Mouse (Mus musculus) left cerebral cortex, postnatal 4 days (tissue): ENCODE measurements at regions not wholly inside any gene's neighbourhood (a gene's known extent, or its start where the extent isn't known, plus 50 kb on each side); places are given as distances from the start of the nearest gene placed in this dataset.
A peak's percentile ranks its signal among the peaks of the same experiment; 100 is the strongest.

Experiments
- DNase-seq: peaks from one replicate; pipeline ENCODE4 v3.0.0-alpha.2; 2022
- intact Hi-C: fragments of 180-260 bp; cut with DNase I; formaldehyde crosslinking; loops from one replicate; pipeline ENCODE4 v1.15.1; 2025

GRCm38 (mm10) chr5:41994307-41994706 lies 73.5 kb upstream of the Gm16223 start:
- intact Hi-C loops, result no loop called here
- DNase-seq, result no peak

DNA sequence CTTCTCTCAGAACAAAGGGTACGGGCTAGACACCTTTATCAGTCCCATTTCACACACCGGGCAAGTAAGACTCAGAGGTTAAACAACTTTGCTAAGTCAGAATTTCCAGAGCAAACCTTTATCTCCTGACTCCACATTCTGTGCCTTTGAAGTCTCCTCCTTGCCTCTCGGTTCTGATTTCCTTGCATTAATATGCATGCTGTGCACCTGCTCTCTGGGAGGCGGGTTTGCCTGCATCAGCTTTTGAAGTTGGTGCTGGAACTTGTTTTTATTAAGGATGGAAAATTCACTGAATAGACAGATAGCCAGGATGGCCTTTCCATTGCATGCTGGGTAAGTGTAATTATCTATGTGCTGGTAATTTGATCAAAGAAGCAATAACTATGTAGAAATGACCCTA lies 84.2 kb upstream of the Gm16223 start:
- intact Hi-C loops, result no loop called here
- no peak for DNase-seq

DNA sequence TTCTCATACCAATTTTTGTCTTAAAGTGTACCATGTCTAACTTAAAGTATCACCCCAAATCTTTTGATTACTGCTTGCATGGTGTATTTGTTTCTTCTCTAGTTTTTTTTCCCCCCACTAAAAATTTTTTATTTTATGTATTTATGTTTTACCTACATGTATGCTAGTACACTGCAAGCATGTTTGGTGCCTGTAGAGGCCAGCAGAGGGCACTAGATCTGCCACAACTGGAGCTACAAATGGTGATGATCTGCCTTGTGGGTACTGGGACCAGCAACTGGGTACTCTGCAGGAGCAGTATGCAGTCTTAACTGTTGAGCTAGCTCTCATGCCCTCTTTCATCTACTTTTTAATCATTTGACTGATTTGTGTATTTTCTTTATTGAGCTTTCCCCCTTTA lies 92.2 kb upstream of the Gm16223 start:
- DNase-seq, result no peak
- intact Hi-C loops, result no loop called here

- DNase-seq, result peak; percentile 13
- intact Hi-C loops, result no loop called here
Measured at GRCm38 (mm10) chr5:41971201-41971600, 96.6 kb upstream of the Gm16223 start.

DNA sequence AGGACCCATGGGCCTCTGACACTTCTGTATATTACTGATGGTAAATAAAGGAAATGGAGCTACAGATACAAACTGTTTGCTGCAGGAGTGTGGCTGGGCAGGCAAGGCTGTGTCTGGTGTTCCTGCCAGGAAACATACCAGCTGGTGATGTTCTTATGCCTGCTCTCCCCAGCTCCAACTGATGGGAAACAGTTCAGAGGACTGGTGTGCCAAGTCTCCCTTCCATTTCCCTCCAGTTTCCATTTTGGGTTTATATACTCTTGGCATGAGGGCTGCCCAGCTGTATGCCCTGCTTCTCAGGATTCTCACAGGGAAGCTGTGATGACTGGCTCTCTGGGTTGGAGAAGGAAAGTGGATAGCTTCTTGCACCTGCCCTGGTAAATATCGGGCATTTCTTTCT lies 100.8 kb upstream of the Gm16223 start:
- intact Hi-C loops, result no loop called here
- peak; percentile 20 for DNase-seq

GRCm38 (mm10) chr5:41947114-41947640 lies 103.1 kb upstream of the Bod1l start:
- peak; percentile 93 for DNase-seq
- intact Hi-C loops, result no loop called here

DNA sequence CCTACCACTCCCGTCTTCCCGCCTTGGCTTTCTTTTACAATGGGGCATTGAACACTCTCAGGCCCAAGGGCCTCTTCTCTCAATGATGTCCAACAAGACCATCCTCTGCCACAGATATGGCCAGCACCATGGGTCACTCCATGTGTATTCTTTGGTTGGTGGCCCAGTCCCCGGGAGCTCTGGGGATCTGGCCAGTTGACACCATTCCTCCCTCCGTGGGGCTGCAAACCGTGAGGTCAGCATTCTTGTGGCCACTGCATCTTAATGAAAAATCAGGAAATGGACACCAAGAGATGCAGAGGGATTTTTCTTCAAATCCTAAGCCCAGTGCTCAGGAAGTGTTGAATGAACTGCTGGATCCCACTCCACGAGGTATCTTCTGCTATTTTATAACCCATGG lies 99.3 kb upstream of the Bod1l start:
- intact Hi-C loops, result no loop called here
- DNase-seq, result no peak

DNA sequence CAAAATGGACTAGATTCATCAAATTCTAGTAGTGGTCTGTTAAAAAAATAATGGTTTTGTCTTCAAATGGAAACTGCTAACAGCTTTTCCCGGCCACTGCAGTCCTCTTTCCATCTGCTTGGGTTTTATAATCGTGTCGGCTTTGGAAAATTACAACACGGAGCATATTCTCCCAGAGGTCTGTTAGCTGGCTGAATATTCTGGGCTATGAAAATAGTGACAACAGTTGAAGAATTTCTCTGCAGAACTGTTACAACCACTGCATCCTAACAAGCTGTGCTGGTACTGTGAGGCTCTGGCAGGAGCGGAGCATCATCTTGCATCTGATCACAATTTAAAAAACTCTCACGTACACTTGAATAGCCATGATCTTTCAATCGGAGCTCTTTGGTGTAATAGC lies 98.0 kb upstream of the Bod1l start:
- intact Hi-C loops, result no loop called here
- DNase-seq, result no peak

DNA sequence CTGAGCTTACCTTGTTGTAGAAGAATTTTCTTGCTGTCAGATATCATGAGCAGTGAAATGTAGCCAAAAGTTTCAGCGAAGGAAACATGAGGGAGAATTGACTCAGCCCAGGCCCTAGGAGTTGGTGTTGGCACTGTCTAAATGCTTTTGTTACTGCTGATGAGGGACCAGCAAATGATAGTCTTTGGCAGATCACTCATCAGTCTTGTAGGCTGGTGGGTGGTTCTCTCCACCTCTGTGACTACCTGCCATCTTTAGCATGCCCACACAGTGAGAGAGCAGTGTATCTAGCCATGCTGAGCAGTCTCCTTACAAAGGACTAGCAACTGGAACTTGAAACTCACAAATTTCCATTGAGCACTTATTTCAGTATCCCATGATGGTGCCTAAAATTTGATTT lies 97.1 kb upstream of the Bod1l start:
- intact Hi-C loops, result no loop called here
- DNase-seq, result no peak

GRCm38 (mm10) chr5:41939736-41940135 lies 95.6 kb upstream of the Bod1l start:
- intact Hi-C loops, result no loop called here
- DNase-seq, result peak; percentile 8

- intact Hi-C loops, result no loop called here
- DNase-seq, result peak; percentile 63
Measured at GRCm38 (mm10) chr5:41910053-41910452, 65.9 kb upstream of the Bod1l start.

DNA sequence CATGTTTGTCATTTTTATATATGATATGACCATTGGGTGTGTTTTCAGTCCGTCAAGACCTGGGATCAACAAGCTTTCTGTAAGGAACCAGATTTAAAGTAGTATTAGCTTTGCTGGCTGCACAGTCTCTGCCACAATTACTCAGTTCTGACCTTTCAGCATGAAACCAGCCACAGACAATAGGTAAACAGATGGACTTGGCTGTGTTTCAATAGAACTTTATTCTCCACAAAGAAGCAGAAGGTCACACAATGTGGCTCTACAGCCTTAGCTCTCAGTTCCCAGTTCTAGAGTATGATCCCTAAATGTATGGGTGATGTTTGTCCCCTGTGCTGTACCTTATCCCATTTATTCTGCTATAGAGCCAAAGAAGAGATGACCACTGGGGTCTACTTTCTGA lies 63.6 kb upstream of the Bod1l start:
- DNase-seq, result no peak
- intact Hi-C loops, result no loop called here

DNA sequence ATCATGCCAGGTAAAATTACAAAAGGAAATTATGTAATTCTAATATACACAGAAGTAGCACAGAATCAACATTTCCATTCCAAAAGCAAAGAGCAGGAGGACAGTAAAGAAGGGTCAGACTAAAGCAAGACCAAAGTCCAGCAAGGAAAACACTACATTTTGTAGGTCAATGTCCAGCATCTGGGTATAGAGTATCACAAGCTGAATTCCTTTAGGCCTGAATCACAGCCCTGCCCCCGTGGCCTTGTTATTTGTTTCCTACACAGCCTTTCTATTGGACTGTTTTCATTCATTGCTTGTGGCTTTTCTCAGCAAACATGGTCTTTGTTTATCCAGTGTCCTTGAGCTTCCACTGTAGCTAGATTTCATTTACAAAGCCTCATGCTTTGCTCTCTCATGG lies 60.4 kb upstream of the Bod1l start:
- DNase-seq, result no peak
- intact Hi-C loops, result loop anchor here (5.0 kb wide), 1 partner anchor 1333 kb away; no protein-coding TSS in a partner anchor

DNA sequence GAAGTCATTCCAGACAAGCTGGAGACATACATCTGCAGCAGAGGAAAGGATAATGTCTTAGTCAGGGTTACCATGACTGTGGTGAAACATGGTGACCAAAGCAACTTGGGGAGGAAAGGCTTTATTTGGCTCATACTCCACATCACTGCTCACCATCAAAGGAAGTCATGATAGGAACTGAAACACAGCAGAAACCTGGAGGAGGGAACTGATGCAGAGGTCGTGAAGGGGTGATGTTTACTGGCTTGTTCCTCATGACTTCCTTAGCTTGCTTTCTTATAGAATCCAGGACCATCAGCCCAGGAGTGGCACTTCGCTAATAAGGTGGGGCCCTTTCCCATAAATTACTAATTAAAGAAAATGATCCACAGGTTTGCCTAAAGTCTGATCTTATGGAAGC lies 55.1 kb upstream of the Bod1l start:
- no peak for DNase-seq
- intact Hi-C loops, result no loop called here

DNA sequence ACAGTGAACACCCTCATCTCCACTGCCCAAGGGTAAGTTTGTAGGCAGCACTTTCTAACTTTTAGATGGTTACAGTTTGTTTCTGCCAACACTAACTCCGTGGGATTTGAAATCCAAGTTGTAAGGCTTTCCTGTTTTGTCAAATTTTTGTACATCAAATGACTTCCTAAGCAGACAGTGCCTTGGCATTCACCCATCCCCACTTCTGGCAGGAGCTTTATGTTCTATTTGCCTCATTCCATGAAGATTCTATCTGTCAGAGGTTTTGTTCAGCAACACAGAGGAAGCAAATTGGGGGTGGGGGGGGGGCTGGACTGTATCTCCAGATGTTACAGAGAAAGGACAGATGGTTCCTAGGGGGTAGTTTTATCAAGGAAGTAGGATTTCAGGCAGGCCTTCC lies 54.6 kb upstream of the Bod1l start:
- intact Hi-C loops, result no loop called here
- no peak for DNase-seq
